Mouse (Mus musculus) G1E (cell line): ENCODE measurements around the gene Gm20390.

ENCODE experiments used
- CTCF ChIP-seq: IDR thresholded peaks from 2 replicates; pipeline ENCODE4 v1.5.1; 2012; ENCODE audit warnings: low read depth, low read length, inconsistent platforms, mixed read lengths
- GATA1 ChIP-seq: IDR thresholded peaks from 2 replicates; pipeline ENCODE4 v1.6.1; 2012; ENCODE audit warnings: borderline replicate concordance, low read length, inconsistent platforms, mixed read lengths
- POLR2AphosphoS5 ChIP-seq: IDR thresholded peaks from 2 replicates; pipeline ENCODE4 v1.6.1; 2012; ENCODE audit warnings: low read depth, low read length, inconsistent platforms; ENCODE audit not compliant: insufficient replicate concordance

- no peak for TF ChIP-seq CTCF
- no peak for TF ChIP-seq GATA1
- TF ChIP-seq POLR2AphosphoS5 = no peak
Measured at GRCm38 (mm10) chr11:93965391-93965790, 2.7 kb downstream of the Gm20390 start.
